Mouse (Mus musculus) megakaryocyte, embryonic 14.5 days (primary cell): ENCODE measurements at regions not wholly inside any gene's neighbourhood (a gene's known extent, or its start where the extent isn't known, plus 50 kb on each side); places are given as distances from the start of the nearest gene placed in this dataset.

Experiments used
- FLI1 ChIP-seq: IDR thresholded peaks from 2 replicates; pipeline ENCODE4 v1.6.1; 2012; ENCODE audit warnings: low read length, inconsistent platforms, mixed read lengths
- GATA1 ChIP-seq: IDR thresholded peaks from 3 replicates; pipeline ENCODE4 v1.6.1; 2012; ENCODE audit warnings: mixed read lengths, low read length, inconsistent platforms, borderline replicate concordance

GRCm38 (mm10) chr14:78435561-78435960 lies 101.0 kb downstream of the Akap11 start:
- TF ChIP-seq GATA1 = no peak
- TF ChIP-seq FLI1 = no peak
